Mouse (Mus musculus): Measurements from ENCODE around the gene Comtd1. TPM values are rescaled to one million over a fixed set of nuclear protein-coding genes. Genes with fewer than 3 reads are reported as not detected.

The Comtd1 gene
- polyA plus RNA-seq, 1 experiment from 2014 or later, result 11.8 TPM

GRCm38 (mm10) chr14:21841819-21842592, 6.8 kb downstream of the Comtd1 start:
- DNase-seq (ENCODE audit: low spot score, missing footprints) (peak; percentile 72), ATAC-seq (ENCODE audit: low FRiP score) (no peak)
- Histone ChIP-seq H3K36me3 (ENCODE audit: control insufficient read depth, insufficient read depth, low read length) (peaks cover 26% of the 10 kb centered on the region), H3K27me3 (ENCODE audit: control insufficient read depth, insufficient read depth, low read length) (no peaks in the 10 kb centered on the region), H3K4me3 (ENCODE audit: low read depth, low read length) (no peak overlapping the region), H3K9ac (ENCODE audit: low read length) (no peak overlapping the region), H3K4me2 (no peak overlapping the region), H3K27ac (ENCODE audit: low read depth, low read length) (no peak overlapping the region), H3K9me3 (ENCODE audit: control insufficient read depth, low read length) (no peaks in the 10 kb centered on the region), H3K4me1 (ENCODE audit: control insufficient read depth, insufficient read depth, low read length) (peaks cover 2% of the 10 kb centered on the region; the same call in 1 of the 2 replicates)
- WGBS, result 95% methylated on average over 5 of the region's 5 CpGs

GRCm38 (mm10) chr14:21838336-21839017, 10.3 kb downstream of the Comtd1 start:
- DNase-seq (ENCODE audit: low spot score, missing footprints) (peak; percentile 31), ATAC-seq (ENCODE audit: low FRiP score) (no peak)
- Histone ChIP-seq H3K27me3 (ENCODE audit: control insufficient read depth, insufficient read depth, low read length) (no peaks in the 10 kb centered on the region), H3K27ac (ENCODE audit: low read depth, low read length) (no peak overlapping the region), H3K4me1 (ENCODE audit: control insufficient read depth, insufficient read depth, low read length) (peaks cover 6% of the 10 kb centered on the region), H3K9ac (ENCODE audit: low read length) (no peak overlapping the region), H3K4me3 (ENCODE audit: low read depth, low read length) (no peak overlapping the region), H3K4me2 (no peak overlapping the region), H3K9me3 (ENCODE audit: control insufficient read depth, low read length) (no peaks in the 10 kb centered on the region), H3K36me3 (ENCODE audit: control insufficient read depth, insufficient read depth, low read length) (peaks cover 21% of the 10 kb centered on the region)
- 92% methylated on average over 8 of the region's 8 CpGs for WGBS

- DNase-seq (ENCODE audit: low spot score, missing footprints), result no peak
- no peak for ATAC-seq (ENCODE audit: low FRiP score)
- WGBS, result under 1% methylated on average over 28 of the region's 28 CpGs
- Histone ChIP-seq H3K27ac (ENCODE audit: low read depth, low read length) (peak overlapping the region; percentile 86), H3K27me3 (ENCODE audit: control insufficient read depth, insufficient read depth, low read length) (no peaks in the 10 kb centered on the region), H3K4me1 (ENCODE audit: control insufficient read depth, insufficient read depth, low read length) (peaks cover 19% of the 10 kb centered on the region), H3K4me3 (ENCODE audit: low read depth, low read length) (peak overlapping the region; percentile 99), H3K9me3 (ENCODE audit: control insufficient read depth, low read length) (no peaks in the 10 kb centered on the region), H3K4me2 (peak overlapping the region; percentile 87), H3K36me3 (ENCODE audit: control insufficient read depth, insufficient read depth, low read length) (no peaks in the 10 kb centered on the region), H3K9ac (ENCODE audit: low read length) (peak overlapping the region; percentile 94)
Observed at GRCm38 (mm10) chr14:21831830-21832403, 16.9 kb downstream of the Comtd1 start.

GRCm38 (mm10) chr14:21830876-21831767, 17.7 kb downstream of the Comtd1 start:
- H3K36me3 ChIP-seq (ENCODE audit: control insufficient read depth, insufficient read depth, low read length), result no peaks in the 10 kb centered on the region
- H3K27me3 ChIP-seq (ENCODE audit: control insufficient read depth, insufficient read depth, low read length), result no peaks in the 10 kb centered on the region
- peak overlapping the region; percentile 94 for H3K9ac ChIP-seq (ENCODE audit: low read length)
- H3K27ac ChIP-seq (ENCODE audit: low read depth, low read length), result peak overlapping the region; percentile 86
- H3K4me1 ChIP-seq (ENCODE audit: control insufficient read depth, insufficient read depth, low read length), result peaks cover 19% of the 10 kb centered on the region
- H3K4me2 ChIP-seq, result peak overlapping the region; percentile 87
- WGBS, result under 1% methylated on average over 70 of the region's 73 CpGs
- ATAC-seq (ENCODE audit: low FRiP score) (peak; percentile 99), DNase-seq (ENCODE audit: low spot score, missing footprints) (peak; percentile 99)
- H3K4me3 ChIP-seq (ENCODE audit: low read depth, low read length), result peak overlapping the region; percentile 99
- no peaks in the 10 kb centered on the region for H3K9me3 ChIP-seq (ENCODE audit: control insufficient read depth, low read length)

- 86% methylated on average over 9 of the region's 9 CpGs for WGBS
- no peak for ATAC-seq (ENCODE audit: low FRiP score)
- no peak overlapping the region for H3K9ac ChIP-seq (ENCODE audit: low read length)
- H3K27ac ChIP-seq (ENCODE audit: low read depth, low read length), result no peak overlapping the region
- no peaks in the 10 kb centered on the region for H3K27me3 ChIP-seq (ENCODE audit: control insufficient read depth, insufficient read depth, low read length)
- H3K4me1 ChIP-seq (ENCODE audit: control insufficient read depth, insufficient read depth, low read length), result no peaks in the 10 kb centered on the region
- no peak overlapping the region for H3K4me3 ChIP-seq (ENCODE audit: low read depth, low read length)
- H3K9me3 ChIP-seq (ENCODE audit: control insufficient read depth, low read length), result no peaks in the 10 kb centered on the region
- H3K4me2 ChIP-seq, result no peak overlapping the region
- no peak for DNase-seq (ENCODE audit: low spot score, missing footprints)
- H3K36me3 ChIP-seq (ENCODE audit: control insufficient read depth, insufficient read depth, low read length), result no peaks in the 10 kb centered on the region
Observed at GRCm38 (mm10) chr14:21825786-21826491, 22.8 kb downstream of the Comtd1 start.

GRCm38 (mm10) chr14:21824938-21825337, 23.8 kb downstream of the Comtd1 start, which contains the start of gene Vdac2:
Gene Vdac2 (plus strand): TSS chr14:21825238.
- no peak within 1 kb of the TSS for H3K4me2 ChIP-seq
- no peak within 1 kb of the TSS for H3K27ac ChIP-seq (ENCODE audit: low read depth, low read length)
- H3K36me3 ChIP-seq (ENCODE audit: control insufficient read depth, insufficient read depth, low read length), result no peaks in the 10 kb centered on the region
- H3K27me3 ChIP-seq (ENCODE audit: control insufficient read depth, insufficient read depth, low read length), result no peaks in the 10 kb centered on the region
- no peak within 1 kb of the TSS for H3K4me3 ChIP-seq (ENCODE audit: low read depth, low read length)
- no peaks in the 10 kb centered on the region for H3K9me3 ChIP-seq (ENCODE audit: control insufficient read depth, low read length)
- 89% methylated on average over 2 of the region's 2 CpGs for WGBS
- DNase-seq (ENCODE audit: low spot score, missing footprints), result no peak
- no peak for ATAC-seq (ENCODE audit: low FRiP score)
- no peak within 1 kb of the TSS for H3K9ac ChIP-seq (ENCODE audit: low read length)
- no peaks in the 10 kb centered on the region for H3K4me1 ChIP-seq (ENCODE audit: control insufficient read depth, insufficient read depth, low read length)

GRCm38 (mm10) chr14:21823897-21824296, 24.9 kb downstream of the Comtd1 start:
- H3K9ac ChIP-seq (ENCODE audit: low read length), result no peak overlapping the region
- no peak overlapping the region for H3K4me3 ChIP-seq (ENCODE audit: low read depth, low read length)
- no peak overlapping the region for H3K4me2 ChIP-seq
- H3K27me3 ChIP-seq (ENCODE audit: control insufficient read depth, insufficient read depth, low read length), result no peaks in the 10 kb centered on the region
- no peaks in the 10 kb centered on the region for H3K4me1 ChIP-seq (ENCODE audit: control insufficient read depth, insufficient read depth, low read length)
- H3K36me3 ChIP-seq (ENCODE audit: control insufficient read depth, insufficient read depth, low read length), result no peaks in the 10 kb centered on the region
- ATAC-seq (ENCODE audit: low FRiP score), result no peak
- no peaks in the 10 kb centered on the region for H3K9me3 ChIP-seq (ENCODE audit: control insufficient read depth, low read length)
- no peak for DNase-seq (ENCODE audit: low spot score, missing footprints)
- no peak overlapping the region for H3K27ac ChIP-seq (ENCODE audit: low read depth, low read length)
- 79% methylated on average over 7 of the region's 7 CpGs for WGBS

GRCm38 (mm10) chr14:21822795-21823374, 25.9 kb downstream of the Comtd1 start:
- Histone ChIP-seq H3K4me3 (ENCODE audit: low read depth, low read length) (no peak overlapping the region), H3K36me3 (ENCODE audit: control insufficient read depth, insufficient read depth, low read length) (no peaks in the 10 kb centered on the region), H3K9me3 (ENCODE audit: control insufficient read depth, low read length) (no peaks in the 10 kb centered on the region), H3K4me2 (no peak overlapping the region), H3K4me1 (ENCODE audit: control insufficient read depth, insufficient read depth, low read length) (no peaks in the 10 kb centered on the region), H3K27ac (ENCODE audit: low read depth, low read length) (no peak overlapping the region), H3K9ac (ENCODE audit: low read length) (no peak overlapping the region), H3K27me3 (ENCODE audit: control insufficient read depth, insufficient read depth, low read length) (no peaks in the 10 kb centered on the region)
- no peak for ATAC-seq (ENCODE audit: low FRiP score)
- 72% methylated on average over 7 of the region's 7 CpGs for WGBS
- no peak for DNase-seq (ENCODE audit: low spot score, missing footprints)

Measured in midbrain, embryonic 11.5 days (tissue).